Mouse (Mus musculus) liver, embryonic 11.5 days (tissue): ENCODE results near the gene Catsper4. TPM values are rescaled to one million over a fixed set of nuclear protein-coding genes. Genes with fewer than 3 reads are reported as not detected.

Experiments used
- ATAC-seq: fragments of 200-750 bp; cut with Nextera tagmentation; replicated peaks from 2 replicates; pipeline ENCODE4 v1.8.0; 2017; ENCODE audit warnings: moderate number of reproducible peaks, mild to moderate bottlenecking, moderate TSS enrichment, moderate library complexity; ENCODE audit not compliant: low FRiP score
- DNase-seq: peaks from one replicate; pipeline ENCODE4 v3.0.0-alpha.2; 2017; ENCODE audit warnings: low spot score
- H3K27ac ChIP-seq: fragments of 300-500 bp; sonication (generic); 2 replicates; pipeline ENCODE4 v1.5.1; 2014; ENCODE audit warnings: mild to moderate bottlenecking, low read depth, low read length, control low read depth
- H3K27me3 ChIP-seq: fragments of 300-500 bp; sonication (generic); replicated peaks from 2 replicates; pipeline ENCODE4 v1.6.1; 2014; ENCODE audit warnings: low read length, mixed read lengths; ENCODE audit not compliant: control insufficient read depth, insufficient read depth
- H3K36me3 ChIP-seq: fragments of 300-500 bp; sonication (generic); 2 replicates; pipeline ENCODE4 v1.6.1; 2014; ENCODE audit warnings: mild to moderate bottlenecking, low read length, moderate library complexity, mixed read lengths; ENCODE audit not compliant: control insufficient read depth, insufficient read depth
- H3K4me1 ChIP-seq: fragments of 300-500 bp; sonication (generic); replicated peaks from 2 replicates; pipeline ENCODE4 v1.6.1; 2014; ENCODE audit warnings: low read length, mixed read lengths; ENCODE audit not compliant: control insufficient read depth, insufficient read depth
- H3K4me2 ChIP-seq: fragments of 300-500 bp; sonication (generic); 2 replicates; pipeline ENCODE4 v1.6.1; 2014; ENCODE audit warnings: mild to moderate bottlenecking, control low read depth, moderate library complexity
- H3K4me3 ChIP-seq: fragments of 300-500 bp; sonication (generic); 2 replicates; pipeline ENCODE4 v1.5.1; 2014; ENCODE audit warnings: low read depth, low read length, control low read depth
- H3K9ac ChIP-seq: fragments of 300-500 bp; sonication (generic); 2 replicates; pipeline ENCODE4 v1.6.1; 2014; ENCODE audit warnings: low read depth, low read length, control low read depth
- H3K9me3 ChIP-seq: fragments of 300-500 bp; sonication (generic); 2 replicates; pipeline ENCODE4 v1.6.1; 2016; ENCODE audit warnings: low read length, inconsistent platforms, mixed read lengths; ENCODE audit not compliant: control insufficient read depth
- WGBS: fragments of 180-500 bp; shearing (Covaris S2); extraction: QIAGEN DNeasy Blood & Tissue Kit; methylation state at CpG from one replicate; pipeline ENCODE4 v1.1.7; 2014; 5-methylcytosine and 5-hydroxymethylcytosine counted together
- polyA plus RNA-seq: library from polyadenylated mRNA; unstranded; fragments of >200 nt; fragmentation: Nextera tagmentation; extraction: Ambion mirVana; gene quantifications from 2 replicates; pipeline ENCODE4 v1.2.1, GENCODE M21; 2014

Gene Catsper4
- polyA plus RNA-seq, 1 experiment from 2014 or later = not detected

DNA sequence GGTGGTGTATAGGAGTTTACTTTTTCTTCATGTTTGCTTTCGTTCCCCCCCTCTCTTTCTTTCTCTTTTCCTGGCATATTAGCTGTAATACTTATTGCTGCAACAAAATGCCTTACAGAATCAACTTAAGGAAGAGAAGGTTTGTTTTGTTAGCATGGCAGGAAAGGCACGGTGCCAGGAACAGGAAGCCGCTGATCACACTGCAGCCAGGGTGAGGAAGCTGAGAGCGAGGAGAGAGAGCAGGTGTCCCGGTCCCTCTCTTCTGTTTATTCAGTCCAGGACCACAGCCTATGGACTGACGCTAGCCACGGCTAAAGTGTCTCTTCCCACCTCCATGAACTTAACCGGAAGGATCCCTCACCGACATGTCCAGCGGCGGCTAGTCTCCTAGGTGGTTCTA, 31.2 kb upstream of the Catsper4 start:
- H3K27ac ChIP-seq = no peak overlapping the region
- peaks cover 16% of the 10 kb centered on the region for H3K4me1 ChIP-seq
- no peak overlapping the region for H3K4me2 ChIP-seq
- no peaks in the 10 kb centered on the region for H3K36me3 ChIP-seq
- H3K9me3 ChIP-seq = no peaks in the 10 kb centered on the region
- ATAC-seq (no peak), DNase-seq (no peak)
- 51% methylated on average over 11 of the region's 11 CpGs for WGBS
- no peak overlapping the region for H3K4me3 ChIP-seq
- no peak overlapping the region for H3K9ac ChIP-seq
- H3K27me3 ChIP-seq = peaks cover 22% of the 10 kb centered on the region

DNA sequence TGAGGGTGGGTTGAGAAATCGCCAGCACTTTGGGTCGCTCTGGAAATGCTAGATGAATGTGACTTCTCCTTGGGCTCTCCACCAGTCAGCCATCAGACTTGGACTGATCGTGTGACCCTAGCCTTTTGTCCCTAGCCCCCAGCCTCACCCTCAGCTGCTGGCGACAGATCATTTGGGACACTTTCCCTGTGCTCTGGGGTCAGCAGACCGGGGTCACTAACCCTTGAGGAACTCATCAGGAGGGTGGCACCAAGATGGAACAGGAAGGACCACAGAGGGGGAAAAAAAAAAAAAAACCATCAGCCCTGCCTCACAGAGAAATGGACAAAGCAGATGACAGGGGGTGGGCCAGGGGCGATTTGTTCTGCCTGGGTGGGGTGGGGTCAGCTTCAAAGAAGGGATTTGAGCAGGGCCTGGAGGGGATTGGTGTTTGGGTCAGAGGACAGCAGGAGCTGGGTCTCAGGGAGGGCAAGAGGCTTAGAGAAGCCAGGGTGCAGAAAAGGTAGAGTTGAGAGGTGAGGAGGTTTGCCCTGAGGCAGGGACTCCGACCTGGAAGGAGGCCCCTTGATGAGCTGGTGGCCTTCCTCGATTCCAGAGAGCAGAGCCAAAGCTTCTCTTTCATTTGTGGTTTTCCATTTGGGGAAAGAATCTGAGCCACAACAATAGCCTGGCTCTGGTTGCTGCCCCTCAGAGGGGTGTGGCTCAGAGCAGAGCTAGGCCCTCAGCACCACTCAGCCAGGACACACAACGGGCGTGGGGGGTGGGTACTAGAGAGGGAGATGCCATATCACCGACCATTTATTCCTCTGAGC, 30.2 kb upstream of the Catsper4 start:
- no peak overlapping the region for H3K9ac ChIP-seq
- H3K4me2 ChIP-seq = no peak overlapping the region; the same call in 1 of the 2 replicates
- DNase-seq (no peak), ATAC-seq (no peak)
- H3K4me3 ChIP-seq = no peak overlapping the region
- H3K4me1 ChIP-seq = peaks cover 24% of the 10 kb centered on the region
- H3K36me3 ChIP-seq = no peaks in the 10 kb centered on the region
- 28% methylated on average over 11 of the region's 11 CpGs for WGBS
- peaks cover 32% of the 10 kb centered on the region for H3K27me3 ChIP-seq
- no peak overlapping the region for H3K27ac ChIP-seq
- no peaks in the 10 kb centered on the region for H3K9me3 ChIP-seq

DNA sequence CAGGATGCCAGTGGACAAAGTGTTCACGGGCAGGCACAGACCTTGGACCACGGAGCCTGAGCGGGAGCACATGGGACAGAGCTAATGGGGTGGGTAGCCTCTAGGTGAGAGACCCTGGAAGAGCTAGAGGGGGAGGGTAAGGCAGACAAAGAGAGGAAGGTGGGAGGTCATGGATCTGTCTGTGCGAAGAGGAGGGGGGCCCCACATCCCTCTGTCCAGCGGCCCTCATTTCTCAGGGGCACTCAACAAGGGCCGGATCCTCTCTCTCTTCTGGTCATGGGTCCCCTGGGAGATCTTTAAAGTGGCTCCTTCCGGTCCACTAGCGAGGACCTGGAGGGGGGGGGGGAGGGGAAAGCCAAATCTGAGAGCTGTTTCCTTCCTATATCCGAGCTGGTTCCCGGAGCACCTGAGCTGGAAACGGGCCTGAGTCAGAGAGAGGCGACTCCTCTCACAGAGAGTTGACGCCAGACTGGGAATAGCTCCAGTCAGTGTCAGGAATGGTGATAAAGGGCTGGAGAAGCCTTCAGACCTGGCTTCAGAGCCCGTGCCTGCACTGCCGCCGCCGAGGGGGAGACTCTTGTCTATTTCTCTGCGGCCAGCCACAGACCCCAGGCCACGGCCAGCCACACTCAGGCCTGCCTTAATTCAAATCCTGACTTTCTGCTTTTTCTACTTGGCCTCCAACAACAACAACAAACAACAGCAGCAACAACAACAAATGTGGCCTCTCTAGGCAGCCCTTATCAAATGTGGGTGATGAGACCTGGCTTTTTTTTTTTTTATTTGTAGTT, 29.4 kb upstream of the Catsper4 start:
- no peak; the same call in 1 of the 2 replicates for ATAC-seq
- Histone ChIP-seq H3K4me1 (peaks cover 31% of the 10 kb centered on the region), H3K4me3 (no peak overlapping the region), H3K36me3 (no peaks in the 10 kb centered on the region), H3K27me3 (peaks cover 40% of the 10 kb centered on the region), H3K27ac (no peak overlapping the region; the same call in 1 of the 2 replicates), H3K4me2 (peak overlapping the region; percentile 25; the same call in 1 of the 2 replicates), H3K9me3 (no peaks in the 10 kb centered on the region), H3K9ac (peak overlapping the region; percentile 36; the same call in 1 of the 2 replicates)
- 16% methylated on average over 19 of the region's 19 CpGs for WGBS
- no peak for DNase-seq

DNA sequence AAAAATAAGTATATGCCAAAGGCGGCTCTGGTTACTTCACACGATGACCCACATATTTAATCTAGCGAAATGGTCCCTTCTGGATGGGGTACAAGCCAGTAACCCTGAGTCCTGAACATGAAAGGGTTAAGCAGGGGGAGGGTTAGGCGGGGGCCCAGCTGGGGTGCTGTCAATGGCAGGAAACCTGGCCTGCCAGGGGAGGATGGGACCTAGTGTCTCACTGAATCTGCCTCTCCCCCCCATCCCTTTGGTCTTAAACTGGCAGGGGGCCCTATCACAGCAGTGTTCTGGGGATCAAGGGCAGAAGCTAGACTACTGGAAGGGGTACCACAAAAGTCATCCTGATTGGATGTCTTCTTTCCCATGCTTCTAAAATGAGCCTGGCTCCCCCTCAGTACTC, 28.7 kb upstream of the Catsper4 start:
- no peak for ATAC-seq
- WGBS = 34% methylated on average over 4 of the region's 4 CpGs
- peaks cover 38% of the 10 kb centered on the region for H3K4me1 ChIP-seq
- no peak overlapping the region for H3K4me2 ChIP-seq
- H3K27me3 ChIP-seq = peaks cover 47% of the 10 kb centered on the region
- H3K27ac ChIP-seq = no peak overlapping the region
- H3K9me3 ChIP-seq = no peaks in the 10 kb centered on the region
- H3K36me3 ChIP-seq = no peaks in the 10 kb centered on the region
- DNase-seq = no peak
- no peak overlapping the region for H3K4me3 ChIP-seq
- peak overlapping the region; percentile 36; the same call in 1 of the 2 replicates for H3K9ac ChIP-seq

DNA sequence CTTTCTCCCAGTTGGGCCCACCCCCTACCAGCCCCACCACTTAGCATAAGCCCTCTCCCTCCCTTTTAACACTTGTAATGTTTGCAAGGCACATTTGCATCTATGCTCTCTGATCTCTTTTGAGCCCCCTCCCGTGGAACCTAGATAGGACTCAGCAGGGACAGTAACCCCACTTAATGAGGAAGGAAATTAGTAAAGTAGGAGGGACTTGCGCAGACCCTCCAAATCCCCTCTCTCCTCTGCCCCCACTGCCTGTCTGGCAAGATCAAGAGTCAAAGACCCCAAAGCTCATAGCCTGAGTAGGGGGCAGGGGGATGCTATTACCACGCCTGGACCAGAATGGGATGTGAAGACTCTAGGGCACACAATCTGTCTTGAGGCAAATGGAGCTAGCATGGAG, 27.7 kb upstream of the Catsper4 start:
- H3K27me3 ChIP-seq = peaks cover 58% of the 10 kb centered on the region
- H3K4me3 ChIP-seq = no peak overlapping the region
- H3K9ac ChIP-seq = no peak overlapping the region
- H3K27ac ChIP-seq = no peak overlapping the region
- H3K4me1 ChIP-seq = peaks cover 46% of the 10 kb centered on the region
- no peaks in the 10 kb centered on the region for H3K9me3 ChIP-seq
- ATAC-seq = no peak
- WGBS = 34% methylated on average over 3 of the region's 3 CpGs
- no peak for DNase-seq
- no peaks in the 10 kb centered on the region for H3K36me3 ChIP-seq
- H3K4me2 ChIP-seq = no peak overlapping the region

DNA sequence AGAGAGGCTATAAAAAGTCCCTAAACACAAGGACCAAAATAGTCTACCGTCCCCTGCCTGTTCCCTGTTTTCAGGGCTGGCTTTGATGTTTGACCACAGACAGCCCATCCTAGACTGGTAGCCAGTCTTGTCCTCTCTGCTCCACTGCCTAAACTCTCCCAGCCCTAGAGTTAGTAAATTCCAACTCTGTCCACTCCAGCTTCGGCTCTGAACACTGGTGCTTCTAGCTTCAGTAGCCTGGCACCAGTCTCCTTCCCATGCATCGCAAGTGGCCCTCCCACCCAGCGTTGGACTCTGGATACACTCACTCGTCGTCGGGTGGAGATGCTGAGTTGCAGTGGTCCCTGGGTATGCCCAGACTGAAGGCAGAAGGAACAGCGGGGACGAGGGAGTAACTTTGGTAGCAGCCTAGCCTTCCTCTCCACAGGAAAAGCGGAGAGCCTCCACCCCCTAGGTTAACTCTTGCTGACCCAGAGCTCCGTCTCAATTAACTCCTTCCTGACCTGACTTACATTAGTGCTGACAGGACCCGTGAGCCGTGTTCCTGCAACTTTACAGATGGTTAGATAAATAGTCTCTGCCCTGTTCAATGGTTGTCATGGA, 26.6 kb upstream of the Catsper4 start, which contains the start of gene Grrp1:
Gene Grrp1 (minus strand): TSS at position 385 of the 603 bp plus-strand sequence.
- Histone ChIP-seq H3K9me3 (no peaks in the 10 kb centered on the region), H3K4me1 (peaks cover 51% of the 10 kb centered on the region), H3K4me3 (peak within 1 kb of the TSS; percentile 32), H3K36me3 (no peaks in the 10 kb centered on the region), H3K4me2 (peak within 1 kb of the TSS; percentile 89), H3K9ac (peak within 1 kb of the TSS; percentile 23; the same call in 1 of the 2 replicates), H3K27ac (no peak within 1 kb of the TSS), H3K27me3 (peaks cover 67% of the 10 kb centered on the region)
- WGBS = 2% methylated on average over 13 of the region's 13 CpGs
- ATAC-seq = no peak
- peak; percentile 63 for DNase-seq

DNA sequence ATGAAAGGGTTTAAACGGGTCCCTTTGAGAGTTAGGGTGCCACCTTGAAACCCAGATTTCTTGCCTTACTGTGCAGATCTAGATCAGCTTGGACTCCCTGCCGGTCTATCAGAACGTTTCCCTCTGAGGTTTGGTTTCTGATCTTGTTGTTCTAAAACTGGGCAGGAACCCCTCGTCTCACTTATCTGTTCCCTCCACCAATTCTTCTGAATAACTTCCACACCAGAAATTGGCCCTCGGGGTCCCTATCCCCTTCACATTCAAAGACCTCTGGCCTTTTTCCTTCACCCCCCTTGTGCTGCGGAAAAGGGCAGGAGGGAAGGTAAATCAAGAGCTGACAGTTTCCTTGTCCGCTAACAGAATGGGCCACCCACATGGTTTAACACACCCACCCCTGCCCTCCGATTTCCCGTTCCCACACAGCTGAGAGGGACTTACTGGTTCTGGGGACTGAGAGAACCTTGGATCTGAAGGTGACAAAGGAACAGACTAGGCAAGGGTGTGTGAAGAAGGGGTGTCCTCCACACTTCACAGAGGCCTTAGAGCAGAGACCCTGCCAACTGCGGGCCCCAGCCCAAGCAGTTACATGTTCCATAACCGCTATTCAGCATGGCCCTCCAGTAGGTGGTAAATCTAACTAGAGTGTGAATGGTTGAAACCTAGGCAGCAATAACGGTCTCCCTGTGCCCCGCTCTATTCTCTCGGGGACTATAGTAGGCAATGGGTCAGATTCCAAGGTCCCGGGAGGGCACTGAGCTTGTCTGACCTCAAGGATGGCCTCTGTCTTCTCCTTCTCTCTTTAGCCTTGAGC, 25.9 kb upstream of the Catsper4 start:
- Histone ChIP-seq H3K9ac (no peak overlapping the region), H3K4me2 (peak overlapping the region; percentile 89), H3K4me3 (peak overlapping the region; percentile 32), H3K27me3 (peaks cover 74% of the 10 kb centered on the region), H3K27ac (no peak overlapping the region), H3K36me3 (no peaks in the 10 kb centered on the region), H3K4me1 (peaks cover 51% of the 10 kb centered on the region), H3K9me3 (no peaks in the 10 kb centered on the region)
- WGBS = 10% methylated on average over 15 of the region's 15 CpGs
- DNase-seq (no peak), ATAC-seq (no peak)
